9 mouse cellular contexts compared by ENCODE assay signal in the genomic region with DNA sequence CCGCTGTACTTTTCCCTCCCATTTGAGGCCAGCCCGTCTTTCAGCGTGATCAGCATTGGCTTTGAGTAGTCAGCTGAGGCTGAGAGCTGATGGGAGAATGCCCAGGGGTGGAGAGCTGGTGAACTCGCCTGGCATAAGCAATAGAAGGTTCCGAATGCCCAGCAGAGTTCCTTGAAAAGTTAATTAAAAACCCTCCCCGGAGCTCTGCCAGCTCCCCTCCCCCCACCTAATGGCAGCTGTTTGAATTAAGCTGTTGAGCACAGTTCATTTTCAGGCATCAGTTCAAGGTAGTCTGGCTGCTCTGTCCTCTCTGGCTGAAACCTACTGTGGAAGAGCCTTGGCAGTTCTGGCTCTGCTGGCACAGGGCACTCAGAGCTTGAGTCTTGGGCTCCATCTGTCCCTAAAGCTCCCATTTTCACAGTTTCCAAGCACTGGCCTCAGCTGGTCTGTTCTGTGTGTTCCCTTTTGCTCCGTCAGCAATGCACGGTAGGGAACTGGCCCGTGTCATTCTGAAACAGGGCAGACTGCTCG. TPM values are rescaled to one million over a fixed set of nuclear protein-coding genes. Genes with fewer than 3 reads are reported as not detected.
DNase-seq lines count a peak whose midpoint lies in the region; ATAC-seq lines count a peak whose summit lies in the region.
"Had no signal": no experiment of that assay in that cellular context is flagged by ENCODE, and none has a peak within 500 bp of the region (broad histone marks: within the 10 kb centered on the region; RNA-seq: fewer than 3 reads in every experiment).

No protein-coding gene starts in this region.

- no peaks in the 10 kb centered on the region for H3K9me3 ChIP-seq in forebrain, embryonic 15.5 days
- no peaks in the 10 kb centered on the region for H3K9me3 ChIP-seq in forebrain, embryonic 10.5 days
- H3K9me3 ChIP-seq in heart, embryonic 10.5 days, result no peaks in the 10 kb centered on the region
- H3K9me3 ChIP-seq: neural tube, embryonic 12.5 days had no signal

- no peak for DNase-seq in forebrain, embryonic 10.5 days (ENCODE audit: extremely low spot score, low spot score)
- peak; percentile 60 to 72 for DNase-seq in frontal cortex, postnatal 14 days (ENCODE audit: low spot score in 2 of 2)
- peak; percentile 81 to 88 for DNase-seq in layer of hippocampus, adult 8-10 months (ENCODE audit: low spot score in 2 of 2)
- DNase-seq in right cerebral cortex, adult 2 months (ENCODE audit: low spot score in 2 of 2), result peak; percentile 62 to 73
- no peak for DNase-seq in spleen, adult 12 weeks (ENCODE audit: low spot score)
- no peak for DNase-seq in heart, embryonic 10.5 days (ENCODE audit: low spot score)

- peak overlapping the region; percentile 70 for H3K27ac ChIP-seq in forebrain, embryonic 15.5 days (replicated peaks)
- H3K27ac ChIP-seq in forebrain, embryonic 10.5 days, result no peak overlapping the region
- H3K27ac ChIP-seq in heart, embryonic 10.5 days, result no peak overlapping the region
- H3K27ac ChIP-seq: neural tube, embryonic 12.5 days had no signal

- H3K4me3 ChIP-seq in forebrain, embryonic 15.5 days, result no peak overlapping the region
- no peak overlapping the region for H3K4me3 ChIP-seq in forebrain, embryonic 10.5 days
- no peak overlapping the region for H3K4me3 ChIP-seq in heart, embryonic 10.5 days
- H3K4me3 ChIP-seq: neural tube, embryonic 12.5 days had no signal

- peaks cover 70% of the 10 kb centered on the region for H3K36me3 ChIP-seq in forebrain, embryonic 15.5 days
- H3K36me3 ChIP-seq in forebrain, embryonic 10.5 days (replicated peaks), result peaks cover 90% of the 10 kb centered on the region
- peaks cover 88% of the 10 kb centered on the region for H3K36me3 ChIP-seq in heart, embryonic 10.5 days

- ATAC-seq in forebrain, embryonic 15.5 days (replicated peaks), result peak; percentile 71
- peak; percentile 86 for ATAC-seq in cerebellum, adult (ENCODE audit: insufficient number of reproducible peaks, low FRiP score, low TSS enrichment)

- H3K9ac ChIP-seq in forebrain, embryonic 15.5 days (replicated peaks), result no peak overlapping the region
- H3K9ac ChIP-seq: neural tube, embryonic 12.5 days had no signal

- no peaks in the 10 kb centered on the region for H3K27me3 ChIP-seq in forebrain, embryonic 15.5 days
- H3K27me3 ChIP-seq in forebrain, embryonic 10.5 days (ENCODE audit: poor library complexity, severe bottlenecking), result no peaks in the 10 kb centered on the region
- H3K27me3 ChIP-seq in heart, embryonic 10.5 days (ENCODE audit: insufficient read depth, poor library complexity, severe bottlenecking), result no peaks in the 10 kb centered on the region
- H3K27me3 ChIP-seq: neural tube, embryonic 12.5 days had no signal

- 43% methylated on average over 10 of the region's 10 CpGs for WGBS in forebrain, embryonic 15.5 days
- WGBS in forebrain, embryonic 10.5 days, result 80% methylated on average over 10 of the region's 10 CpGs
- WGBS in heart, embryonic 10.5 days, result 84% methylated on average over 10 of the region's 10 CpGs

- no peak overlapping the region for H3K4me2 ChIP-seq in forebrain, embryonic 15.5 days (replicated peaks)
- H3K4me2 ChIP-seq: neural tube, embryonic 12.5 days had no signal

- H3K4me1 ChIP-seq in forebrain, embryonic 15.5 days, result peaks cover 48% of the 10 kb centered on the region
- H3K4me1 ChIP-seq in forebrain, embryonic 10.5 days, result peaks cover 40% of the 10 kb centered on the region
- peaks cover 27% of the 10 kb centered on the region for H3K4me1 ChIP-seq in heart, embryonic 10.5 days

RNA-seq across cellular contexts. Expression of a gene that starts 5.7 kb away (rescaled TPM):
- 158 and 166 TPM in 2 replicates for polyA plus RNA-seq in forebrain, embryonic 15.5 days (2015; fragmentation: Nextera tagmentation; extraction: Ambion mirVana)
- 171 and 180 TPM in 2 replicates for polyA plus RNA-seq in forebrain, embryonic 10.5 days (2016; fragmentation: Nextera tagmentation; extraction: Ambion mirVana)
- 100 to 1,000 TPM; 188 to 213 (median 199) TPM for total RNA-seq in layer of hippocampus, adult 8-10 months (2022)
- 76.6 and 89.6 TPM in 2 replicates for polyA plus RNA-seq in heart, embryonic 10.5 days (2016; fragmentation: Nextera tagmentation; extraction: Ambion mirVana)

RNA-seq across cellular contexts. Expression of a gene that starts 15.5 kb away (rescaled TPM):
- 397 and 403 TPM in 2 replicates for polyA plus RNA-seq in forebrain, embryonic 15.5 days (2015; fragmentation: Nextera tagmentation; extraction: Ambion mirVana)
- polyA plus RNA-seq in forebrain, embryonic 10.5 days (2016; fragmentation: Nextera tagmentation; extraction: Ambion mirVana), result 362 and 373 TPM in 2 replicates
- total RNA-seq in layer of hippocampus, adult 8-10 months (2022), result 10 to 100 TPM; 73.3 to 92.9 (median 81.3) TPM
- 384 and 400 TPM in 2 replicates for polyA plus RNA-seq in heart, embryonic 10.5 days (2016; fragmentation: Nextera tagmentation; extraction: Ambion mirVana)

RNA-seq across cellular contexts. Expression of a gene that starts 15.6 kb away (rescaled TPM):
- 54.7 and 58.4 TPM in 2 replicates for polyA plus RNA-seq in forebrain, embryonic 15.5 days (2015; fragmentation: Nextera tagmentation; extraction: Ambion mirVana)
- polyA plus RNA-seq in forebrain, embryonic 10.5 days (2016; fragmentation: Nextera tagmentation; extraction: Ambion mirVana), result 215 and 218 TPM in 2 replicates
- total RNA-seq in layer of hippocampus, adult 8-10 months (2022), result 10 to 100 TPM in 2 of 4 experiments, 1 to 10 TPM in 2; 8.9 to 12.2 (median 9.9) TPM
- polyA plus RNA-seq in heart, embryonic 10.5 days (2016; fragmentation: Nextera tagmentation; extraction: Ambion mirVana), result 96.5 and 128 TPM in 2 replicates

RNA-seq across cellular contexts. Expression of a gene that starts 52.2 kb away (rescaled TPM):
- polyA plus RNA-seq in forebrain, embryonic 15.5 days (2015; fragmentation: Nextera tagmentation; extraction: Ambion mirVana), result 0.18 and 0.26 TPM in 2 replicates
- polyA plus RNA-seq in forebrain, embryonic 10.5 days (2016; fragmentation: Nextera tagmentation; extraction: Ambion mirVana), result 2.1 and 2.9 TPM in 2 replicates
- 10 to 100 TPM; 31.6 to 37.2 (median 36.7) TPM for total RNA-seq in layer of hippocampus, adult 8-10 months (2022)
- polyA plus RNA-seq in heart, embryonic 10.5 days (2016; fragmentation: Nextera tagmentation; extraction: Ambion mirVana), result 17.4 and 30.6 TPM in 2 replicates

Comparison
In these comparisons a context has a peak if more than half of its experiments do, and no peak if none do; other contexts are left out.
1. DNase-seq: peak in frontal cortex, postnatal 14 days (2 of 2), layer of hippocampus, adult 8-10 months (2 of 2) and right cerebral cortex, adult 2 months (2 of 2); none in forebrain, embryonic 10.5 days (single experiment), spleen, adult 12 weeks (single experiment) and heart, embryonic 10.5 days (single experiment).